Mouse (Mus musculus): ENCODE data around the gene Slc22a14.

DNA sequence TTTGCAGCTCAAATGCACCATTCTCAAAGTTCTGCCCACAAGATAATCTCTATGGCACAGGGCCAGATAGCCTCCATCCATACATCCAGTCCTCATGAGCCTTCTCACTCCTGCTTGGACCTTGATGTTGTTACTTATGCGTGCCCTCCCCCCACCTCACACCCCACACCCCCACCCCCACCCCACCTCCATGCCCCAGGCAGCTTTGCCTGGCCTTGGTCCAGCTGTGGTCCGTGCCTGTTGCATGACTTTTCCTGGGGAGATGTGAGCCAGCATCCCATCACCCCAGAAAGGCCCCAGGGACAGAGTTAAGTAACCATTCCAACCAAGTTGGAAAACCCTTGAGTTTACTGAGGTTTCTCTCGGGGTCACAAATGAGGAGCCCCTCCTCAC, 245.2 kb downstream of the Slc22a14 start:
- no peak for TF ChIP-seq CTCF (IDR thresholded peaks at IDR 0.05; ENCODE audit: borderline replicate concordance, insufficient read depth, low read depth, low read length)
- no peak for TF ChIP-seq POLR2A (IDR thresholded peaks at IDR 0.05; ENCODE audit: borderline replicate concordance, insufficient read depth, low read length)

Measured in cerebellum, adult 2 months (tissue).